In the genomic region with DNA sequence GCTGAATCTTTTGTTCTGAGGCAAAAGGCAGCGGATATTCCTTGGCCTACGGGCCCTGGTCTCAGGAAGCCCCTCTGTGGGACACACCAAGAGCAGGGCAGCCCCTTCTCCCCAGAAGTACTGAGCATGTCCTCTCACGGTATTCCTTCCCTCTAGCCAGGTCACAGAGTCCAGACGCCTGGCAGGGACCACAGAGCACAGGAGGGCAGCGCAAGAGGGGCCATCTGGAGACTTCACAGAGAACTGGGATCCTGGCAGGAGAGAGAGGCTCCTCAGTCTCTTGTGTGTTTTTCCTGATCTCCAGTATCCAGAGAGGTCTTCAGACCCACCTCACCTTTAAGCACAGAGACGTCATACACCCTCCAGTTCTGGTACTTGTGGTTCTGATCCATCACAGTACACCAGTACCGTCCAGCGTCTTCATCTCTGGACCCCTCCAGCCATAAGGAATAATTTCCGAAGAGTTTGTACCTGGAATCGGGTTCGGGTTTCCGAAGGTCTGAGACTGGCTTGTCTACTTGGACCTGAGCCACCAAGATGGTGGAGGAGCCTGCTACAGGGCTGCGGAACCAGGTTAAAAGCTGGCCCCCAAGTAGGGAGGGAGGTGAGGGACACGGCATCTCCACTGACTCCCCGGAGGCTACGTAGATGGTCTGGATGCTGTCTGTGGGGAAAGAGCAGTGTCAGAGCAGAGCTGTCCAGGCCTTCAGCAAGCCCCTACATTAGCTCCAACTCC, we compare ENCODE assay signal across 29 mouse cellular contexts. TPM values are rescaled to one million over a fixed set of nuclear protein-coding genes. Genes with fewer than 3 reads are reported as not detected.
A peak's percentile ranks its signal among the peaks of the same experiment; 100 is the strongest.
DNase-seq lines count a peak whose midpoint lies in the region; ATAC-seq and TF ChIP-seq lines count a peak whose summit lies in the region.
"Had no signal": no experiment of that assay in that cellular context is flagged by ENCODE, and none has a peak within 500 bp of the region (broad histone marks: within the 10 kb centered on the region; RNA-seq: fewer than 3 reads in every experiment).

No protein-coding gene starts in this region.

- no peaks in the 10 kb centered on the region for H3K9me3 ChIP-seq in megakaryocyte, embryonic 14.5 days
- H3K9me3 ChIP-seq: forebrain, embryonic 10.5 days; G1E; hindbrain, embryonic 13.5 days; limb, embryonic 12.5 days; liver, embryonic 15.5 days; neural tube, embryonic 15.5 days had no signal

- no peak for ATAC-seq in megakaryocyte, adult 5-6 weeks (ENCODE audit: poor library complexity, severe bottlenecking)
- ATAC-seq: activated CD4-positive, CD25-positive, alpha-beta regulatory T cell, adult 4 months; forebrain, postnatal 0 days had no signal

- peak; percentile 80 to 85 for DNase-seq in cerebellum, adult 2 months
- peak; percentile 82 to 83 for DNase-seq in cerebellum, postnatal 25 days
- DNase-seq in kidney, postnatal 25 days, result no peak
- no peak for DNase-seq in thymus, adult 18-20 months
- DNase-seq in lung, postnatal 25 days (ENCODE audit: low spot score), result no peak
- DNase-seq: adrenal gland, adult 8-10 months; B cell, adult 2 months; forebrain, postnatal 0 days; gastrocnemius, postnatal 36 days; heart, adult 2 months; kidney, adult 11 months had no signal

- peaks cover 95% of the 10 kb centered on the region for H3K4me1 ChIP-seq in megakaryocyte, embryonic 14.5 days
- peaks cover 28% of the 10 kb centered on the region for H3K4me1 ChIP-seq in cerebellum, adult 2 months (ENCODE audit: control insufficient read depth, insufficient read depth, low read length)

- no peak for TF ChIP-seq CTCF in cerebellum, adult 2 months (IDR thresholded peaks at IDR 0.05; ENCODE audit: borderline replicate concordance, insufficient read depth, low read depth, low read length)

- peaks cover 60% of the 10 kb centered on the region for H3K36me3 ChIP-seq in megakaryocyte, embryonic 14.5 days (replicated peaks; ENCODE audit: low read length)
- H3K36me3 ChIP-seq: forebrain, embryonic 10.5 days; G1E; hindbrain, embryonic 13.5 days; limb, embryonic 12.5 days; liver, embryonic 15.5 days; neural tube, embryonic 15.5 days had no signal

- peak; percentile 8; the same call in 1 of the 2 replicates for TF ChIP-seq POLR2A in cerebellum, adult 2 months (IDR thresholded peaks at IDR 0.05; ENCODE audit: borderline replicate concordance, insufficient read depth, low read length)

- WGBS in cerebellum, adult 2 months, result 24% methylated on average over 16 of the region's 16 CpGs

- peak overlapping the region; percentile 93 for H3K4me3 ChIP-seq in megakaryocyte, embryonic 14.5 days (replicated peaks)
- H3K4me3 ChIP-seq in cerebellum, adult 2 months (replicated peaks; ENCODE audit: insufficient read depth, low read depth, low read length), result peak overlapping the region; percentile 37
- H3K4me3 ChIP-seq: forebrain, embryonic 10.5 days; heart, adult 2 months; hindbrain, embryonic 13.5 days; limb, embryonic 12.5 days; liver, embryonic 15.5 days; neural tube, embryonic 15.5 days had no signal

- no peaks in the 10 kb centered on the region for H3K27me3 ChIP-seq in megakaryocyte, embryonic 14.5 days (replicated peaks)
- no peaks in the 10 kb centered on the region for H3K27me3 ChIP-seq in cerebellum, adult 2 months (ENCODE audit: control insufficient read depth, insufficient read depth, low read length)
- H3K27me3 ChIP-seq: hindbrain, embryonic 13.5 days; neural tube, embryonic 15.5 days had no signal

- peak overlapping the region; percentile 82 for H3K27ac ChIP-seq in cerebellum, adult 2 months (ENCODE audit: insufficient read depth, low read length)
- H3K27ac ChIP-seq: forebrain, embryonic 10.5 days; heart, adult 2 months; hindbrain, embryonic 13.5 days; kidney, postnatal 0 days; limb, embryonic 12.5 days; liver, embryonic 15.5 days; macrophage; neural tube, embryonic 15.5 days; stomach, postnatal 0 days had no signal

RNA-seq across cellular contexts. Expression of gene Ly6g6f, which starts 2.4 kb away (rescaled TPM):
- polyA plus RNA-seq in megakaryocyte, embryonic 14.5 days (2012; ENCODE audit: insufficient read depth, low replicate concordance), result 517 and 745 TPM in 2 replicates
- not detected in 2 replicates for total RNA-seq in megakaryocyte, adult 5-6 weeks (2015)
- not detected in 2 replicates for total RNA-seq in megakaryocyte, adult 5-6 weeks (2017)
- 0.86 and 1.1 TPM in 2 replicates for polyA plus RNA-seq in cerebellum, adult 2 months (2012; rRNA removed)
- total RNA-seq: adrenal gland, adult 8-10 months; forebrain, postnatal 0 days; gastrocnemius, postnatal 36 days; heart, adult 2 months; heart, postnatal 25 days; layer of hippocampus, postnatal 25 days had no signal
- polyA plus RNA-seq: forebrain, postnatal 0 days; heart, embryonic 14.5 days; kidney, postnatal 0 days; macrophage; neural tube, embryonic 15.5 days had no signal

RNA-seq across cellular contexts. Expression of gene Ly6g6d, which starts 5.1 kb away (rescaled TPM):
- 79.9 and 106 TPM in 2 replicates for polyA plus RNA-seq in megakaryocyte, embryonic 14.5 days (2012; ENCODE audit: insufficient read depth, low replicate concordance)
- total RNA-seq in megakaryocyte, adult 5-6 weeks (2015), result not detected in 2 replicates
- total RNA-seq in megakaryocyte, adult 5-6 weeks (2017), result not detected in 2 replicates
- 8.5 and 10.4 TPM in 2 replicates for polyA plus RNA-seq in cerebellum, adult 2 months (2012; rRNA removed)
- total RNA-seq: CH12.LX; forebrain, postnatal 0 days; G1E had no signal
- polyA plus RNA-seq: activated CD4-positive, CD25-positive, alpha-beta regulatory T cell, adult 4 months had no signal

RNA-seq across cellular contexts. Expression of gene Abhd16a, which starts 6.1 kb away (rescaled TPM):
- polyA plus RNA-seq in megakaryocyte, embryonic 14.5 days (2012; ENCODE audit: insufficient read depth, low replicate concordance), result 211 and 290 TPM in 2 replicates
- 17.6 and 21.3 TPM in 2 replicates for total RNA-seq in megakaryocyte, adult 5-6 weeks (2015)
- total RNA-seq in megakaryocyte, adult 5-6 weeks (2017), result 18.0 and 20.4 TPM in 2 replicates
- 337 and 394 TPM in 2 replicates for polyA plus RNA-seq in cerebellum, adult 2 months (2012; rRNA removed)

RNA-seq across cellular contexts. Expression of gene Ly6g6e, which starts 6.3 kb away (rescaled TPM):
- not detected in 2 replicates for polyA plus RNA-seq in megakaryocyte, embryonic 14.5 days (2012; ENCODE audit: insufficient read depth, low replicate concordance)
- total RNA-seq in megakaryocyte, adult 5-6 weeks (2015), result not detected in 2 replicates
- not detected in 2 replicates for total RNA-seq in megakaryocyte, adult 5-6 weeks (2017)
- 5.3 and 6.3 TPM in 2 replicates for polyA plus RNA-seq in cerebellum, adult 2 months (2012; rRNA removed)
- total RNA-seq: adrenal gland, adult 8-10 months; CH12.LX; G1E; gastrocnemius, postnatal 36 days; heart, adult 2 months; heart, postnatal 25 days had no signal
- polyA plus RNA-seq: activated CD4-positive, CD25-positive, alpha-beta regulatory T cell, adult 4 months; forebrain, embryonic 10.5 days; macrophage; midbrain, embryonic 11.5 days had no signal

RNA-seq across cellular contexts. Expression of gene Mpig6b, which starts 17.0 kb away (rescaled TPM):
- polyA plus RNA-seq in megakaryocyte, embryonic 14.5 days (2012; ENCODE audit: insufficient read depth, low replicate concordance), result 53.5 and 66.3 TPM in 2 replicates
- total RNA-seq in megakaryocyte, adult 5-6 weeks (2015), result not detected in 2 replicates
- not detected in 2 replicates for total RNA-seq in megakaryocyte, adult 5-6 weeks (2017)
- polyA plus RNA-seq in cerebellum, adult 2 months (2012; rRNA removed), result 0.25 and 0.43 TPM in 2 replicates
- total RNA-seq: adrenal gland, adult 8-10 months; CH12.LX; forebrain, postnatal 0 days; G1E; gastrocnemius, postnatal 36 days; layer of hippocampus, adult 18-20 months; layer of hippocampus, postnatal 25 days had no signal
- polyA plus RNA-seq: activated CD4-positive, CD25-positive, alpha-beta regulatory T cell, adult 4 months; G1E had no signal

Comparison
In these comparisons a context has a peak if more than half of its experiments do, and no peak if none do; other contexts are left out.
1. DNase-seq: peak in cerebellum, adult 2 months (2 of 2) and cerebellum, postnatal 25 days (2 of 2); none in kidney, postnatal 25 days (0 of 2), thymus, adult 18-20 months (0 of 2) and lung, postnatal 25 days (single experiment).
2. RNA of gene Ly6g6f, which starts 2.4 kb away (polyA plus RNA-seq): 517 to 745 TPM in megakaryocyte, embryonic 14.5 days; 0.86 to 1.1 TPM in cerebellum, adult 2 months; every median in the first group is over 100 times any median in the second.